Mouse (Mus musculus) stomach, adult 2 months (tissue): ENCODE data around the gene Dpm3. TPM values are rescaled to one million over a fixed set of nuclear protein-coding genes. Genes with fewer than 3 reads are reported as not detected.

Experiments
- polyA plus RNA-seq: library from polyadenylated mRNA; depleted of rRNA; stranded (reverse); fragments of >200 nt; gene quantifications from 2 replicates; pipeline ENCODE4 v1.2.3, GENCODE M21; 2012; rRNA removed

Gene Dpm3
- 275 and 451 TPM in 2 replicates for polyA plus RNA-seq

GRCm38 (mm10) chr3:89259076-89259475 is at the start of gene Dpm3:
Gene Dpm3, plus strand, starts transcription at chr3:89259358.

DNA sequence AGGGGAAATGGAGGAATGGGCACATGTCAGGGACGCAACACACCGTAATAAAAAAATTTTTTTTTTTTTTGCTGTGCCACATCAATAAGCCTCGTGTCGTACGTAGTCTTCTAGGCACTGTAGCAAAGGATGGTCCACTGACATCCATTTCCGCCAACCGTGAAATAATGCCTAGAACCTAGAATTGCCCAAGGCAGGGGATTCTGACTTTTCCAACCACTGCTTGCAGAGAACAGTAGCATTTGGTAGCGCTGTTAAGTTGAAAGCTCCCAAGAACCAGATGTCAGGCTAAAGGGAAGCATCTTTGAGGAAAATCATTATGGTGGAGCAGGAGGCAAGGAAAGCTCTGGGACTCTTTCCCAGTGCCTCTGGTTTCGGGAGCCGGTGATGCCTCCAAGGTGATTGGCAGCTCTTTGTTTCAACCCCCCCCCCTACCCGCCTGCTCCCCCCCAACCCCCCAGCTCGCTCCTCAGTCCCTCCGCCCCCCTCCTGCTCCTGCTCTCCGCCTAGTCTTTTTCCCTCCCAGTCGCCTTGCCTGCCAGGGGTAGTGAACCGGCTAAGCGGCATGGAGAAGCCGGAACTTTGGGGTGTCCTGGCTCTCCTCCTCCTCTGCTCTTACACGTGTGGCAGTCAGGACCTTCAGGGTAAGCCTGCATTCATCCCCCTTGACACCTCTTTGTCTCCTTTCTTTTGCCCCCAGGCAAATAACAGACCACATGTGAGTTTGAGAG is 44.3 kb upstream of the Dpm3 start, which contains the start of gene Thbs3:
TSS of gene Thbs3 (plus strand) at position 500 of the 731 bp plus-strand sequence.

GRCm38 (mm10) chr3:89226900-89227299 is 32.3 kb upstream of the Dpm3 start, which contains the start of gene Mtx1:
Gene Mtx1, minus strand, starts transcription at chr3:89227088.

DNA sequence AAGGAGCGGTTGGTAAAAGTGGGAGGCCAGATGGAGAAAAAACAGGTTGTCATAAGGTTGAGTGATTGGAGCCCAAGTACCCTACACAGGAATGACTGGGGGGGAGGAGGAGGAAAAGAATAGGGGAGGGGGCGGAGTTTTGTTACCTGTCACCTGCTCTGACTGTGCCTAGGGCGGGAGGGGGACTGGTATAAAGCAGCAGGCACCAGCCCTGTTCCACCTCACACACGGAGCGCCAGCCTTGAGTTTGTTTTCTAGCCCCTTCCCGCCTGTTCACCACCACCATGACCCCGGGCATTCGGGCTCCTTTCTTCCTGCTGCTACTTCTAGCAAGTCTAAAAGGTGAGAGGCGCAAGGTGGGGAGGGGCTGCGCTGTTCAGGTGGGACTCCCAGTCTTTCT is 30.3 kb upstream of the Dpm3 start, which contains the start of gene Muc1:
TSS of gene Muc1 (plus strand) at position 222 of the 400 bp plus-strand sequence.

GRCm38 (mm10) chr3:89245688-89246171 is 13.4 kb upstream of the Dpm3 start, which contains the start of gene Krtcap2:
Gene Krtcap2, plus strand, starts transcription at chr3:89245966.

GRCm38 (mm10) chr3:89246261-89247100 is 12.7 kb upstream of the Dpm3 start, which contains the start of gene Trim46:
Gene Trim46, minus strand, starts transcription at chr3:89246309.

GRCm38 (mm10) chr3:89270051-89270755 is 11.0 kb downstream of the Dpm3 start, which contains the start of gene Slc50a1:
Gene Slc50a1, minus strand, starts transcription at chr3:89270570.

DNA sequence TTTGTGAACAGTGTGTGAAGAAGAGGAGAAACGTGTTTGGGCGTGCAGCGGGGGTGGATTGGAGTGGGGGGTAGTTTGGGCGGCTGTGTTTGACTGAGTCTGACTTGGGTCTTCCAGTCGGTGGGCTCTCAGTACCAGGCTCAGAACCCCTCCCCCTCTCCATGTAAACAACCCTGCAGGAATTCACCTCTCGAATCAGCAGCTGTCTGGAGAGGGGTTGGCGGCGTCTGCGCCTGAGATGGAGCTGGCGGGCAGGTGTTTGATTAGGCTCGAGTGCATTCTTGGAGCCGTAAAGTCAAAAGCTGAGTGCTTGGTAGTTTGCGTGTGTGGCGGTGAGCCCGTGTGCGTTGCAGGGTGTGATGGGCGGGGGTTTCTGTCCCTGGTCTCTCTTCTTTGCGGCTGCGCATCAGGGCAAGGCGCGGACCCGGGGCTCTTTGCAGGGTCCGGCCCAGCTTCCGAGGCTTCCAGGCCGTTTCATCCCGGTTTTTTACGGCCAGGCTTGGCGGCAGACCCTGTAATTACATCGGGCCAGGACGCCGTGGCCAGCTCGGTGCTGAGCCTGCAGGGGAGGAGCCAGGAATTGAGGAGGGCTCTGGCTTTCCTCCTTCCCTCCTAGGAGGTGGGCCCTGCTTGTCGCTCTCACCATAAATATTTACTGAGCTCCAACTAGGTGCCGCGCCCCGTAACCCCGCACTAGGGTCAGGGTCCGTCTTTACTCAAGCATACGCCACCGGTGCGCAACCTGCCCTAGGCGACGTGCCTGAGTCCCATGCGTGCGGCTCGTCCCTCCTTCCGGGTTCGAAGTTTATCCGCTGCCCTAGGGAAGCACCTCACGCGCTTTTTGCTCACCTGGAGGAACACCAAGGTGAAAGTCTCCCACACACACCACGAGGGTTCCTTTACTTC is 21.7 kb downstream of the Dpm3 start, which contains the start of gene Efna1:
TSS of gene Efna1 (minus strand) at position 537 of the 906 bp plus-strand sequence.

Other genes starting within 250 kb of the Dpm3 start
- 33.5 and 43.6 TPM in 2 replicates for gene Rusc1, start 166.0 kb upstream of the Dpm3 start, polyA plus RNA-seq
- gene Gm43738, start 158.3 kb upstream of the Dpm3 start, polyA plus RNA-seq = not detected in 2 replicates
- 111 and 125 TPM in 2 replicates for gene Fdps, start 157.4 kb upstream of the Dpm3 start, polyA plus RNA-seq
- 52.9 and 76.0 TPM in 2 replicates for gene Pklr, start 123.2 kb upstream of the Dpm3 start, polyA plus RNA-seq
- gene Hcn3, start 99.2 kb upstream of the Dpm3 start, polyA plus RNA-seq = 0.65 and 1.1 TPM in 2 replicates
- 13.4 and 18.5 TPM in 2 replicates for gene Clk2, start 94.6 kb upstream of the Dpm3 start, polyA plus RNA-seq
- gene Scamp3, start 81.9 kb upstream of the Dpm3 start, polyA plus RNA-seq = 74.0 and 74.9 TPM in 2 replicates
- gene Fam189b, start 76.2 kb upstream of the Dpm3 start, polyA plus RNA-seq = 20.3 and 21.6 TPM in 2 replicates
- 45.8 and 47.7 TPM in 2 replicates for gene Gba, start 56.4 kb upstream of the Dpm3 start, polyA plus RNA-seq
- 27.5 and 28.7 TPM in 2 replicates for gene Thbs3, start 44.2 kb upstream of the Dpm3 start, polyA plus RNA-seq
- 108 and 129 TPM in 2 replicates for gene Mtx1, start 32.3 kb upstream of the Dpm3 start, polyA plus RNA-seq
- 698 and 860 TPM in 2 replicates for gene Muc1, start 30.3 kb upstream of the Dpm3 start, polyA plus RNA-seq
- gene Krtcap2, start 13.4 kb upstream of the Dpm3 start, polyA plus RNA-seq = 227 and 292 TPM in 2 replicates
- gene Trim46, start 13.0 kb upstream of the Dpm3 start, polyA plus RNA-seq = 12.7 and 15.7 TPM in 2 replicates
- 140 and 155 TPM in 2 replicates for gene Slc50a1, start 11.2 kb downstream of the Dpm3 start, polyA plus RNA-seq
- gene Efna1, start 21.8 kb downstream of the Dpm3 start, polyA plus RNA-seq = 25.4 and 26.7 TPM in 2 replicates
- 22.2 and 41.9 TPM in 2 replicates for gene Efna3, start 63.6 kb downstream of the Dpm3 start, polyA plus RNA-seq
- 5.6 and 17.9 TPM in 2 replicates for gene Efna4, start 78.7 kb downstream of the Dpm3 start, polyA plus RNA-seq
- gene Adam15, start 90.6 kb downstream of the Dpm3 start, polyA plus RNA-seq = 105 and 117 TPM in 2 replicates
- 0.84 and 1.1 TPM in 2 replicates for gene Dcst2, start 102.6 kb downstream of the Dpm3 start, polyA plus RNA-seq
- gene Dcst1, start 105.9 kb downstream of the Dpm3 start, polyA plus RNA-seq = 0.03 and 0.13 TPM in 2 replicates
- 85.6 and 92.0 TPM in 2 replicates for gene Zbtb7b, start 135.4 kb downstream of the Dpm3 start, polyA plus RNA-seq
- gene Lenep, start 143.4 kb downstream of the Dpm3 start, polyA plus RNA-seq = 0.35 and 0.95 TPM in 2 replicates
- gene Flad1, start 152.5 kb downstream of the Dpm3 start, polyA plus RNA-seq = 12.9 and 14.3 TPM in 2 replicates
- gene Cks1b, start 159.0 kb downstream of the Dpm3 start, polyA plus RNA-seq = 4.7 and 4.9 TPM in 2 replicates
- gene Shc1, start 159.1 kb downstream of the Dpm3 start, polyA plus RNA-seq = 28.6 and 34.3 TPM in 2 replicates
- gene Pygo2, start 170.9 kb downstream of the Dpm3 start, polyA plus RNA-seq = 53.2 and 125 TPM in 2 replicates
- 37.4 and 38.3 TPM in 2 replicates for gene Pbxip1, start 177.3 kb downstream of the Dpm3 start, polyA plus RNA-seq
- gene Pmvk, start 195.2 kb downstream of the Dpm3 start, polyA plus RNA-seq = 7.5 and 10.9 TPM in 2 replicates